Mouse (Mus musculus): ENCODE data around the gene Arhgap44. TPM values are rescaled to one million over a fixed set of nuclear protein-coding genes. Genes with fewer than 3 reads are reported as not detected.

Arhgap44 gene
- polyA plus RNA-seq, 1 experiment from 2014 or later: 16.4 TPM

- H3K27ac ChIP-seq (ENCODE audit: low read length): no peak overlapping the region
- no peak overlapping the region for H3K9ac ChIP-seq (ENCODE audit: low read length)
- H3K27me3 ChIP-seq (ENCODE audit: control insufficient read depth, insufficient read depth, low read depth, low read length): no peaks in the 10 kb centered on the region
- H3K4me1 ChIP-seq (replicated peaks; ENCODE audit: control insufficient read depth, insufficient read depth, low read length): no peaks in the 10 kb centered on the region
- no peak for ATAC-seq (ENCODE audit: low read depth)
- no peaks in the 10 kb centered on the region for H3K9me3 ChIP-seq (ENCODE audit: control insufficient read depth, low read length)
- no peak overlapping the region for H3K4me3 ChIP-seq (ENCODE audit: low read length)
- no peaks in the 10 kb centered on the region; the same call in 1 of the 2 replicates for H3K36me3 ChIP-seq (ENCODE audit: control insufficient read depth, insufficient read depth, low read length)
- WGBS: 57% methylated on average over 5 of the region's 5 CpGs
- no peak overlapping the region for H3K4me2 ChIP-seq (ENCODE audit: low read depth, low read length)
Observed at GRCm38 (mm10) chr11:65028049-65028448, 134.7 kb downstream of the Arhgap44 start.

- WGBS: 86% methylated on average over 11 of the region's 11 CpGs
- H3K4me1 ChIP-seq (replicated peaks; ENCODE audit: control insufficient read depth, insufficient read depth, low read length): no peaks in the 10 kb centered on the region
- H3K4me2 ChIP-seq (ENCODE audit: low read depth, low read length): no peak overlapping the region
- H3K9ac ChIP-seq (ENCODE audit: low read length): no peak overlapping the region
- H3K27ac ChIP-seq (ENCODE audit: low read length): no peak overlapping the region
- H3K36me3 ChIP-seq (ENCODE audit: control insufficient read depth, insufficient read depth, low read length): peaks cover 3% of the 10 kb centered on the region; the same call in 1 of the 2 replicates
- no peaks in the 10 kb centered on the region for H3K9me3 ChIP-seq (ENCODE audit: control insufficient read depth, low read length)
- H3K27me3 ChIP-seq (ENCODE audit: control insufficient read depth, insufficient read depth, low read depth, low read length): no peaks in the 10 kb centered on the region
- no peak overlapping the region for H3K4me3 ChIP-seq (ENCODE audit: low read length)
- no peak for ATAC-seq (ENCODE audit: low read depth)
Observed at GRCm38 (mm10) chr11:65022771-65023170, 140.0 kb downstream of the Arhgap44 start.

- no peak for ATAC-seq (ENCODE audit: low read depth)
- Histone ChIP-seq H3K4me3 (ENCODE audit: low read length) (no peak overlapping the region), H3K4me2 (ENCODE audit: low read depth, low read length) (no peak overlapping the region)
Observed at GRCm38 (mm10) chr11:65020744-65021143, 142.0 kb downstream of the Arhgap44 start.

DNA sequence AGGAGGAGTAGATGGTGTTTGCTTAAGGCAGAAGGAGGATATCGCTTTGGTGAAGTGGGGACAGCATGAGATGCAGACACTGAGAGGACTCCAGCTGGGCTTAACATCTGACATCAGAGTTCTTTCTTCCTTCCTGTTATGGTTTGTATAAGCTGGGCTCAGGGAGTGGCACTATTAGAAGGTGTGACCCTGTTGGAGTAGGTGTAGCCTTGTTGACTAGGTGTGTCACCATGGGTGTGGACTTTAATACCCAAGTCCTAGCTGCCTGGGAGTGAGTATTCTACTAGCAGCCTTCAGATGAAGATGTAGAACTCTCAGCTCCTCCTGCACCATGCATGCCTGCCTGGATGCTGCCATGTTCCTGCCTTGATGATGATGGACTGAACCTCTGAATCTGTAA, 146.0 kb downstream of the Arhgap44 start:
- WGBS: 93% methylated on average over 1 of the region's 1 CpGs
- no peaks in the 10 kb centered on the region for H3K4me1 ChIP-seq (replicated peaks; ENCODE audit: control insufficient read depth, insufficient read depth, low read length)
- peaks cover 3% of the 10 kb centered on the region; the same call in 1 of the 2 replicates for H3K36me3 ChIP-seq (ENCODE audit: control insufficient read depth, insufficient read depth, low read length)
- H3K9ac ChIP-seq (ENCODE audit: low read length): no peak overlapping the region
- no peaks in the 10 kb centered on the region for H3K9me3 ChIP-seq (ENCODE audit: control insufficient read depth, low read length)
- ATAC-seq (ENCODE audit: low read depth): no peak
- H3K4me3 ChIP-seq (ENCODE audit: low read length): no peak overlapping the region
- no peak overlapping the region for H3K27ac ChIP-seq (ENCODE audit: low read length)
- no peak overlapping the region for H3K4me2 ChIP-seq (ENCODE audit: low read depth, low read length)
- no peaks in the 10 kb centered on the region for H3K27me3 ChIP-seq (ENCODE audit: control insufficient read depth, insufficient read depth, low read depth, low read length)

More at GRCm38 (mm10) chr11:65020744-65021143, 142.0 kb downstream of the Arhgap44 start:
- peaks cover 3% of the 10 kb centered on the region; the same call in 1 of the 2 replicates for H3K36me3 ChIP-seq (ENCODE audit: control insufficient read depth, insufficient read depth, low read length)
- no peaks in the 10 kb centered on the region for H3K27me3 ChIP-seq (ENCODE audit: control insufficient read depth, insufficient read depth, low read depth, low read length)
- H3K9me3 ChIP-seq (ENCODE audit: control insufficient read depth, low read length): no peaks in the 10 kb centered on the region
- no peaks in the 10 kb centered on the region for H3K4me1 ChIP-seq (replicated peaks; ENCODE audit: control insufficient read depth, insufficient read depth, low read length)
- no peak overlapping the region for H3K27ac ChIP-seq (ENCODE audit: low read length)
- 90% methylated on average over 4 of the region's 4 CpGs for WGBS
- H3K9ac ChIP-seq (ENCODE audit: low read length): no peak overlapping the region

- WGBS: 75% methylated on average over 6 of the region's 6 CpGs
- H3K27ac ChIP-seq (ENCODE audit: low read length): no peak overlapping the region
- no peaks in the 10 kb centered on the region for H3K4me1 ChIP-seq (replicated peaks; ENCODE audit: control insufficient read depth, insufficient read depth, low read length)
- H3K4me3 ChIP-seq (ENCODE audit: low read length): no peak overlapping the region
- ATAC-seq (ENCODE audit: low read depth): no peak
- H3K4me2 ChIP-seq (ENCODE audit: low read depth, low read length): no peak overlapping the region
- H3K36me3 ChIP-seq (ENCODE audit: control insufficient read depth, insufficient read depth, low read length): no peaks in the 10 kb centered on the region
- H3K9ac ChIP-seq (ENCODE audit: low read length): no peak overlapping the region
- no peaks in the 10 kb centered on the region for H3K9me3 ChIP-seq (ENCODE audit: control insufficient read depth, low read length)
- no peaks in the 10 kb centered on the region for H3K27me3 ChIP-seq (ENCODE audit: control insufficient read depth, insufficient read depth, low read depth, low read length)
Observed at GRCm38 (mm10) chr11:65013906-65014305, 148.9 kb downstream of the Arhgap44 start.

GRCm38 (mm10) chr11:65006047-65006446, 156.7 kb downstream of the Arhgap44 start:
- ATAC-seq (ENCODE audit: low read depth): peak; percentile 43
- Histone ChIP-seq H3K9ac (ENCODE audit: low read length) (no peak overlapping the region), H3K27ac (ENCODE audit: low read length) (no peak overlapping the region), H3K9me3 (ENCODE audit: control insufficient read depth, low read length) (no peaks in the 10 kb centered on the region), H3K4me1 (replicated peaks; ENCODE audit: control insufficient read depth, insufficient read depth, low read length) (peaks cover 13% of the 10 kb centered on the region; the same call in 1 of the 2 replicates), H3K27me3 (ENCODE audit: control insufficient read depth, insufficient read depth, low read depth, low read length) (no peaks in the 10 kb centered on the region), H3K36me3 (ENCODE audit: control insufficient read depth, insufficient read depth, low read length) (peaks cover 15% of the 10 kb centered on the region), H3K4me2 (ENCODE audit: low read depth, low read length) (no peak overlapping the region), H3K4me3 (ENCODE audit: low read length) (no peak overlapping the region)
- 70% methylated on average over 4 of the region's 4 CpGs for WGBS

GRCm38 (mm10) chr11:65004836-65005235, 157.9 kb downstream of the Arhgap44 start:
- no peaks in the 10 kb centered on the region for H3K27me3 ChIP-seq (ENCODE audit: control insufficient read depth, insufficient read depth, low read depth, low read length)
- H3K9ac ChIP-seq (ENCODE audit: low read length): no peak overlapping the region
- no peaks in the 10 kb centered on the region for H3K9me3 ChIP-seq (ENCODE audit: control insufficient read depth, low read length)
- H3K36me3 ChIP-seq (ENCODE audit: control insufficient read depth, insufficient read depth, low read length): peaks cover 19% of the 10 kb centered on the region
- no peak overlapping the region for H3K4me3 ChIP-seq (ENCODE audit: low read length)
- 51% methylated on average over 3 of the region's 3 CpGs for WGBS
- H3K4me1 ChIP-seq (replicated peaks; ENCODE audit: control insufficient read depth, insufficient read depth, low read length): peaks cover 13% of the 10 kb centered on the region; the same call in 1 of the 2 replicates
- ATAC-seq (ENCODE audit: low read depth): no peak
- no peak overlapping the region for H3K27ac ChIP-seq (ENCODE audit: low read length)
- H3K4me2 ChIP-seq (ENCODE audit: low read depth, low read length): no peak overlapping the region

GRCm38 (mm10) chr11:65003611-65004010, 159.2 kb downstream of the Arhgap44 start:
- no peak overlapping the region for H3K27ac ChIP-seq (ENCODE audit: low read length)
- no peak overlapping the region for H3K9ac ChIP-seq (ENCODE audit: low read length)
- H3K4me2 ChIP-seq (ENCODE audit: low read depth, low read length): no peak overlapping the region
- no peak overlapping the region for H3K4me3 ChIP-seq (ENCODE audit: low read length)
- no peaks in the 10 kb centered on the region for H3K27me3 ChIP-seq (ENCODE audit: control insufficient read depth, insufficient read depth, low read depth, low read length)
- H3K36me3 ChIP-seq (ENCODE audit: control insufficient read depth, insufficient read depth, low read length): peaks cover 23% of the 10 kb centered on the region
- H3K9me3 ChIP-seq (ENCODE audit: control insufficient read depth, low read length): no peaks in the 10 kb centered on the region
- H3K4me1 ChIP-seq (replicated peaks; ENCODE audit: control insufficient read depth, insufficient read depth, low read length): peaks cover 13% of the 10 kb centered on the region; the same call in 1 of the 2 replicates
- no peak for ATAC-seq (ENCODE audit: low read depth)
- 48% methylated on average over 5 of the region's 5 CpGs for WGBS

GRCm38 (mm10) chr11:65001729-65002128, 161.0 kb downstream of the Arhgap44 start:
- no peak overlapping the region for H3K4me2 ChIP-seq (ENCODE audit: low read depth, low read length)
- H3K27me3 ChIP-seq (ENCODE audit: control insufficient read depth, insufficient read depth, low read depth, low read length): no peaks in the 10 kb centered on the region
- H3K27ac ChIP-seq (ENCODE audit: low read length): no peak overlapping the region
- no peak overlapping the region for H3K4me3 ChIP-seq (ENCODE audit: low read length)
- no peaks in the 10 kb centered on the region for H3K9me3 ChIP-seq (ENCODE audit: control insufficient read depth, low read length)
- H3K36me3 ChIP-seq (ENCODE audit: control insufficient read depth, insufficient read depth, low read length): peaks cover 29% of the 10 kb centered on the region
- 72% methylated on average over 14 of the region's 14 CpGs for WGBS
- no peak for ATAC-seq (ENCODE audit: low read depth)
- no peak overlapping the region for H3K9ac ChIP-seq (ENCODE audit: low read length)
- H3K4me1 ChIP-seq (replicated peaks; ENCODE audit: control insufficient read depth, insufficient read depth, low read length): peaks cover 10% of the 10 kb centered on the region; the same call in 1 of the 2 replicates

DNA sequence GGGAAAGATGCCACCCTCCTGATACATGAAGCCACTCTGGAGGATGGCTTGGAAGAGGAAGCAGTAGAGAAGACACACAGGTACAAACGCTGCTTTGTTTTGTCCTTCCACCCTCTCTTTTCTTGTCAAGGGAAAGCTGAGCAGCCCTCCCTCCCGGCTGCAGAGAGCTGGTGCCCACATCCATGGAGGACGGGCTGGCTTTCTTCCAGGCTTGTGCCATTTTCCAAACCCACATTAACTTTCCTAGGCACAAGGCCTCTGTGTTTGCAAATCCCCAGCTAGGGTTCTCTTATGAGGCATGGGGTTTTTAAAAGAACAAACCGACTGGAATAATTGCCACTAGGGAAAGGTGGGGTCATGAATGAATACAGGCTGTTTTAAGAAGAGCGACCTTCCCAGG, 163.1 kb downstream of the Arhgap44 start:
- H3K4me2 ChIP-seq (ENCODE audit: low read depth, low read length): no peak overlapping the region
- H3K9me3 ChIP-seq (ENCODE audit: control insufficient read depth, low read length): no peaks in the 10 kb centered on the region
- no peak overlapping the region for H3K4me3 ChIP-seq (ENCODE audit: low read length)
- no peak overlapping the region for H3K9ac ChIP-seq (ENCODE audit: low read length)
- H3K27me3 ChIP-seq (ENCODE audit: control insufficient read depth, insufficient read depth, low read depth, low read length): no peaks in the 10 kb centered on the region
- H3K36me3 ChIP-seq (ENCODE audit: control insufficient read depth, insufficient read depth, low read length): peaks cover 33% of the 10 kb centered on the region
- WGBS: 85% methylated on average over 5 of the region's 5 CpGs
- H3K4me1 ChIP-seq (replicated peaks; ENCODE audit: control insufficient read depth, insufficient read depth, low read length): 0 out of 2 replicates have a peak, but pooled peaks cover 2% of the 10 kb centered on the region
- ATAC-seq (ENCODE audit: low read depth): no peak
- no peak overlapping the region for H3K27ac ChIP-seq (ENCODE audit: low read length)

Data from lung, embryonic 16.5 days (tissue).